Mouse (Mus musculus) liver, embryonic 14.5 days (tissue): Measurements from ENCODE around the gene Ppm1g.

Experiments
- CTCF ChIP-seq: IDR thresholded peaks from 2 replicates; pipeline ENCODE4 v1.5.1; 2016; ENCODE audit warnings: antibody characterized with exemption, low read depth, control low read depth
- EP300 ChIP-seq: IDR thresholded peaks from 2 replicates; pipeline ENCODE4 v1.6.1; 2016; ENCODE audit warnings: antibody characterized with exemption, low read depth

DNA sequence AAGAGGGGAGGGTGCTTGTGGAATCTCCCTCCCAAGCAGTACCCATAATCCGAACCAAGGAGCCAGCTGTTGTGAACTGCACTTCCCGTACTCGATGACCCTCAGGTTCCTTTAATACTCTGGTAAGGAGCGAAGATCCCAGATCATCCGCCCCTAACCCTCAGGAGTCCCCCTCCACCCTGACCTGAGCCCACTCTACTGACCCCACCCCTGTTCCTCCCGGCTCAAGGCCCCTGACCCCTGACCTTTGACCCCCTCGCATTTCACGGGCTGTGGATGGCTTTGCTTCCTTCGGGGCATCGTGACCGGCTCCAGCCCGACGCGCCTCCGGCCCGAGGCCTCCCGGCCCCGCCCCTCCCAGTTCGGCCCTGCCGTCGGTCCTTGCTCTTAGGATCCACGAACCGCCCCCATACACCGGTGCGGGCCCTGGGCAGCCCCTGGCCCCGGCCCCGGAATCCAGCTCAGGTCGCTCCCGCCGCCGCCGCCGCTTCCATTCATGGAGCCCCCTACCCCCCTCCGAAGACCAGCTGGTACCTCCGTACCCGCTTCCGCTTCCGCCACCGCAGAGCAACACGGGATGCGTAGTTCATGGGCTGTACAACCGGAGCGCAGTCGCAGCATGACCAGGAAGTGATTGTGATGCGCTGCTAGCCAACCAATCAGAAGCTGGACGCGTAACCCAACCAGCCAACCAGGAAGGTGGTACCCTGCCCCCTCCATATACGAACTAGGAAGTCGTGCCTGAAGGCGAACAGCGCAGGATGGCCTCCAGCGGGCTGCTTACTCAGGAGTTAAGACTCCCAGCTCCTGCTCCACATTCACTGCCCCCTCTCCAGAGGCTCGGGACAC lies 18.5 kb downstream of the Ppm1g start, which contains the start of gene Zfp513:
- peak; percentile 23; the same call in 1 of the 2 replicates for TF ChIP-seq CTCF
- 0 out of 2 replicates have a peak, but pooled peaks have one; percentile 12 for TF ChIP-seq EP300
